Mouse (Mus musculus) naive thymus-derived CD4-positive, alpha-beta T cell, adult 5 months (primary cell): ENCODE measurements around the gene Samt4. TPM values are rescaled to one million over a fixed set of nuclear protein-coding genes. Genes with fewer than 3 reads are reported as not detected.

ENCODE experiments used
- polyA plus RNA-seq: library from polyadenylated mRNA; unstranded; fragments of 100-300 nt; shearing (Covaris generic); gene quantifications from one replicate; pipeline ENCODE4 v1.2.1, GENCODE M21; 2017

The Samt4 gene
- not detected for polyA plus RNA-seq

DNA sequence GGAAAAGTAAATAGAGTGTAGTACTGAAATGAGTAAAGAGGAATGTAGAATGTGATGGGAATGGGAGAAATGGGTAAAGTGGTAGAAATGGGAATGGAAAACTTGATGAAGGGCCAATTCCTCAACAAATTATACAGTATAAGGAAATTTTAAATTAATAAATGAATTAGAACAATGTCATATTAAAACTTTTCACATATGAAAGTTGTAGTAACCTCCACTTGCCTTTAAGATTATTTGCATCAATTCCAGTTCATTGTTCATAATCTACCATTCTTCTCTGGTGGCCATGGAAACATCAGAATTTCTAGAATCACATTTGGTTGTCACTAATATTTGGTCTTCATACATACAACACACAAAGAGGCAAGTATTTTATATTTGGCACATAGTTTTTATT is at the start of gene Samt4:
TSS of gene Samt4 (plus strand) at position 301 of the 400 bp plus-strand sequence.

Other genes with a start within 250 kb of the Samt4 start
- gene 4930524N10Rik, start 138.6 kb upstream of the Samt4 start, polyA plus RNA-seq, result not detected
- gene Samt2, start 97.4 kb downstream of the Samt4 start, polyA plus RNA-seq, result not detected